Mouse (Mus musculus) hindbrain, embryonic 11.5 days (tissue): ENCODE measurements at regions not wholly inside any gene's neighbourhood (a gene's known extent, or its start where the extent isn't known, plus 50 kb on each side); places are given as distances from the start of the nearest gene placed in this dataset.

ENCODE experiments used
- ATAC-seq: fragments of 200-750 bp; cut with Nextera tagmentation; 2 replicates; pipeline ENCODE4 v1.8.0; 2017; ENCODE audit warnings: mild to moderate bottlenecking, moderate TSS enrichment, moderate library complexity; ENCODE audit not compliant: low FRiP score
- DNase-seq: peaks from one replicate; pipeline ENCODE4 v3.0.0-alpha.2; 2015; ENCODE audit warnings: low spot score
- H3K27ac ChIP-seq: fragments of 300-500 bp; sonication (generic); 2 replicates; pipeline ENCODE4 v1.5.1; 2014; ENCODE audit warnings: mild to moderate bottlenecking, low read depth, low read length
- H3K27me3 ChIP-seq: fragments of 300-500 bp; sonication (generic); 2 replicates; pipeline ENCODE4 v1.6.1; 2014; ENCODE audit warnings: mild to moderate bottlenecking, low read length, moderate library complexity, mixed read lengths; ENCODE audit not compliant: control insufficient read depth, insufficient read depth
- H3K36me3 ChIP-seq: fragments of 300-500 bp; sonication (generic); 2 replicates; pipeline ENCODE4 v1.6.1; 2014; ENCODE audit warnings: mild to moderate bottlenecking, low read length, moderate library complexity, mixed read lengths; ENCODE audit not compliant: control insufficient read depth, insufficient read depth
- H3K4me1 ChIP-seq: fragments of 300-500 bp; sonication (generic); replicated peaks from 2 replicates; pipeline ENCODE4 v1.6.1; 2014; ENCODE audit warnings: low read length, mixed read lengths; ENCODE audit not compliant: control insufficient read depth, insufficient read depth
- H3K4me2 ChIP-seq: fragments of 300-500 bp; sonication (generic); replicated peaks from 2 replicates; pipeline ENCODE4 v1.6.1; 2014; ENCODE audit warnings: mild to moderate bottlenecking, low read depth, low read length
- H3K4me3 ChIP-seq: fragments of 300-500 bp; sonication (generic); 2 replicates; pipeline ENCODE4 v1.5.1; 2014; ENCODE audit warnings: low read depth, low read length
- H3K9ac ChIP-seq: fragments of 300-500 bp; sonication (generic); 2 replicates; pipeline ENCODE4 v1.6.1; 2014; ENCODE audit warnings: low read depth, low read length
- H3K9me3 ChIP-seq: fragments of 300-500 bp; sonication (generic); 2 replicates; pipeline ENCODE4 v1.6.1; 2016; ENCODE audit warnings: low read length; ENCODE audit not compliant: control insufficient read depth
- WGBS: fragments of 180-500 bp; shearing (Covaris S2); extraction: QIAGEN DNeasy Blood & Tissue Kit; methylation state at CpG from one replicate; pipeline ENCODE4 v1.1.7; 2014; 5-methylcytosine and 5-hydroxymethylcytosine counted together

DNA sequence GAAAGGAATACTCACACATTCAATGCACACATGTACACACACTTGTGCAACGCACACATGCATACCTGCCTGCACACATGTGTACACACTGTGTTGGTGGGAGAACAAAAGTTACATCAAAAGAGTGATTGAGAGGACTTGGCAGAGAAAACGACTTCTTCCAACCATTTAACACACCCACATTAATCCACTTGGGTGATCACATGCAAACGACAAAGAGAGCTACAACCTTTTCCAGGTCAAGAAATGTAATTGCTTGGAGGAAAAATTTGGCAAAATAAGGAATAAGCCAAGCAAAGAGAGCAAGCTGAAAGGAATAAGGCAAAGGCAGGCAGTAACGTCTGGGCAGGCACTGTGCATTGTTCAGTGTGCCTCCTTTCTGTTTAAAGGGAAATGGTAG is 67.3 kb downstream of the C1d start:
- no peak overlapping the region for H3K9ac ChIP-seq
- H3K27ac ChIP-seq, result no peak overlapping the region
- no peak overlapping the region for H3K4me2 ChIP-seq
- ATAC-seq (no peak), DNase-seq (no peak)
- no peaks in the 10 kb centered on the region for H3K4me1 ChIP-seq
- H3K4me3 ChIP-seq, result no peak overlapping the region
- WGBS, result 44% methylated on average over 4 of the region's 4 CpGs
- H3K36me3 ChIP-seq, result no peaks in the 10 kb centered on the region
- H3K9me3 ChIP-seq, result no peaks in the 10 kb centered on the region
- no peaks in the 10 kb centered on the region for H3K27me3 ChIP-seq

DNA sequence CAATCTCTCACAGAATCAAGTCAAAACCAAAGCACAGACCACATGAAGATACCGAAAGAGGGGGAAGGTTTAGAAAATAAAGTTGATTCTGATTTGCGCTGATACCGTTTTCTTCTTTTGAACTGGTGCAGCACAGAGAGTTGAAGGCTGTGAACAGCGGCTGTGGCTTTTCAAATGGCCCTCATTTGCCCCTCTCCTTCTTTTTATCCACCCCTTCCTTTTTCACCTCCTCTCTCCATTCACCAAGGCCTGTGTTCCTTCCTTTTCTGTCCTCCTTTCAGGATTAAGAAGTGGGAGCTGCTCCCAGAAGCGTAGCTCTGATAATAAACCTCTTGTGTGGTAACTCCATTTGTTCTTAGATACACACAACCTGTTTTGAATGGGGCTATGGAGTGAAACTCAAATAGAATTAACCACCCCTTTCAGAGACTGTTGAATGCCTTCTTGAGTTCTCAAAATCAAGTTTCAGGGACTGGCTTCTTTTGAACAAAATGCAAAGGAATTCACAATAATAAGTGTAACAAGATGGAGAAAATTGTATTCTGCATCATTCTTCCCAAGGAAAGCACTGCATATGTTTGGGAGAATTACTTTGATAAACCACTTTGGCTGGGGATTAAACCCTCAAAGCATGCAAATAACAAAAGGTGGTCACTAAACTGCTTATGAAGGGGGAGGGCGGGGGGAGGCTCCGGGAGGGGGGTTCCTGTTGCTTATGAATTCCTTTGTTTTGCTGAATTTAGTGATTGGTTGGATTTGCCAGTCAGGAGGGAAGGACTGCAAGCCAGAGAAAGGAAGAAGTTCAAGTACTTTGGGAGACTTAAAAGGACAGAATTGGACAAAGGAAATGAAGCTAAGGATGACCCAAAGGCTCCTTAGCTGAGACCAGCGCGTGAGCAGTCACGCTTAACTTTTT is 68.6 kb downstream of the C1d start:
- H3K27ac ChIP-seq, result no peak overlapping the region
- 51% methylated on average over 10 of the region's 10 CpGs for WGBS
- H3K36me3 ChIP-seq, result no peaks in the 10 kb centered on the region
- no peaks in the 10 kb centered on the region for H3K4me1 ChIP-seq
- H3K4me3 ChIP-seq, result no peak overlapping the region
- H3K9me3 ChIP-seq, result no peaks in the 10 kb centered on the region
- DNase-seq (peak; percentile 16), ATAC-seq (peak; percentile 53; the same call in 1 of the 2 replicates)
- no peak overlapping the region for H3K9ac ChIP-seq
- H3K4me2 ChIP-seq, result no peak overlapping the region
- H3K27me3 ChIP-seq, result no peaks in the 10 kb centered on the region

DNA sequence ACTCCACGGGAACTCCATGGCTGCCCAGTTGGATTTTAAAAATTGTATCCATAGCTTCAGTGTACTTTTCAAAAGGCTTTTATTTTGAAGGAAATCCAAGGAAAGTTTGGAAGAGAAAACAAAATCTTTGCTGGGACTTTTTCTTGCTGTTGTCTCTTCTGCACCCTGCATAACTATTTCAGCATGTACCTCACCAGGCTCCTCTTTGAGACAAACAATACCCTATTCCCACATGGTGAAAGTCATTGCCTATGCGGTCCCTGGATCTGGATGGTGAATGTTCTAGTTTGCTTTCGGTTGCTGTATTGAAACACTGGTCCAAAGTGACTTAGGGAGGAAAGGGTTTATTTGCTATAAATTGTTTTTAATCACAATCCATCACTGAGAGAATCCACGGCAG is 69.3 kb downstream of the C1d start:
- no peak for ATAC-seq
- no peak overlapping the region for H3K9ac ChIP-seq
- no peaks in the 10 kb centered on the region for H3K27me3 ChIP-seq
- no peak overlapping the region for H3K27ac ChIP-seq
- H3K9me3 ChIP-seq, result no peaks in the 10 kb centered on the region
- no peak overlapping the region for H3K4me2 ChIP-seq
- H3K36me3 ChIP-seq, result no peaks in the 10 kb centered on the region
- no peaks in the 10 kb centered on the region for H3K4me1 ChIP-seq
- H3K4me3 ChIP-seq, result no peak overlapping the region
- WGBS, result 61% methylated on average over 4 of the region's 4 CpGs
- no peak for DNase-seq

- H3K4me1 ChIP-seq, result no peaks in the 10 kb centered on the region
- H3K4me2 ChIP-seq, result no peak overlapping the region
- no peak overlapping the region for H3K9ac ChIP-seq
- no peaks in the 10 kb centered on the region for H3K27me3 ChIP-seq
- ATAC-seq (no peak), DNase-seq (no peak)
- no peak overlapping the region for H3K4me3 ChIP-seq
- no peaks in the 10 kb centered on the region for H3K36me3 ChIP-seq
- no peak overlapping the region for H3K27ac ChIP-seq
- no peaks in the 10 kb centered on the region for H3K9me3 ChIP-seq
- 78% methylated on average over 1 of the region's 1 CpGs for WGBS
These were observed 94.1 kb downstream of the C1d start for GRCm38 (mm10) chr11:17351476-17351875.

- H3K4me1 ChIP-seq, result no peaks in the 10 kb centered on the region
- no peaks in the 10 kb centered on the region for H3K36me3 ChIP-seq
- DNase-seq (peak; percentile 19), ATAC-seq (peak; percentile 75)
- H3K4me2 ChIP-seq, result no peak overlapping the region
- H3K27ac ChIP-seq, result no peak overlapping the region
- H3K27me3 ChIP-seq, result no peaks in the 10 kb centered on the region
- no peak overlapping the region for H3K4me3 ChIP-seq
- H3K9me3 ChIP-seq, result no peaks in the 10 kb centered on the region
- WGBS, result 64% methylated on average over 17 of the region's 17 CpGs
- no peak overlapping the region for H3K9ac ChIP-seq
These were observed 95.1 kb downstream of the C1d start for GRCm38 (mm10) chr11:17352148-17353130.

- no peak for ATAC-seq
These were observed 102.4 kb downstream of the C1d start for GRCm38 (mm10) chr11:17359698-17360254.

GRCm38 (mm10) chr11:17377859-17378258 is 120.5 kb downstream of the C1d start:
- no peak for ATAC-seq
- no peak for DNase-seq
- no peak overlapping the region for H3K27ac ChIP-seq
- H3K9me3 ChIP-seq, result no peaks in the 10 kb centered on the region
- H3K9ac ChIP-seq, result no peak overlapping the region
- H3K4me1 ChIP-seq, result no peaks in the 10 kb centered on the region
- WGBS, result 81% methylated on average over 3 of the region's 3 CpGs
- no peak overlapping the region for H3K4me3 ChIP-seq
- no peaks in the 10 kb centered on the region for H3K27me3 ChIP-seq
- H3K4me2 ChIP-seq, result no peak overlapping the region
- no peaks in the 10 kb centered on the region for H3K36me3 ChIP-seq

More at GRCm38 (mm10) chr11:17359698-17360254, 102.4 kb downstream of the C1d start:
- H3K36me3 ChIP-seq, result no peaks in the 10 kb centered on the region
- no peak overlapping the region for H3K27ac ChIP-seq
- no peaks in the 10 kb centered on the region for H3K9me3 ChIP-seq
- no peak overlapping the region for H3K4me2 ChIP-seq
- DNase-seq, result no peak
- WGBS, result 79% methylated on average over 1 of the region's 1 CpGs
- no peaks in the 10 kb centered on the region for H3K27me3 ChIP-seq
- no peaks in the 10 kb centered on the region for H3K4me1 ChIP-seq
- no peak overlapping the region for H3K9ac ChIP-seq
- H3K4me3 ChIP-seq, result no peak overlapping the region

DNA sequence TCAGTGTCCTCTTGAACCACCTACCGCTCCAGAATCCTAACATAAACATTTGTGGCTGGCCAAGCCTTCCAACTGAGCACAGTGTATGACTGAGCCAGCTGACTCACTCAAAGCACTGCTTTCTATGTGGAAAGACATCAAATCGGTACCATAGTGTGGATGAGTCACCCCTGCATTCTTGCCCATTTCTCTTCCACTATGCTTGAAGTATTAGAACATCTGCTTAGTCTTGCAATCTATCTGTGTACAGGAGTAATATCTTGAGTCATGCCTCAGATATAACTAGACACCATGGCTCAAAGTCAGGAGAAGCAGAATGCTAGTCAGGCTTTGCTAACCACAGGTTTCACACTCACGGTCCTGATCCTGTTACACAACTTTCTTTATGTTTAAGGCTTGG is 129.4 kb downstream of the C1d start:
- Histone ChIP-seq H3K9ac (no peak overlapping the region), H3K4me1 (no peaks in the 10 kb centered on the region), H3K4me2 (no peak overlapping the region), H3K36me3 (no peaks in the 10 kb centered on the region), H3K27ac (no peak overlapping the region), H3K9me3 (no peaks in the 10 kb centered on the region), H3K4me3 (no peak overlapping the region), H3K27me3 (no peaks in the 10 kb centered on the region)
- 84% methylated on average over 3 of the region's 3 CpGs for WGBS
- DNase-seq (no peak), ATAC-seq (no peak)
